1 mouse cellular context compared by ENCODE assay signal in the genomic region with DNA sequence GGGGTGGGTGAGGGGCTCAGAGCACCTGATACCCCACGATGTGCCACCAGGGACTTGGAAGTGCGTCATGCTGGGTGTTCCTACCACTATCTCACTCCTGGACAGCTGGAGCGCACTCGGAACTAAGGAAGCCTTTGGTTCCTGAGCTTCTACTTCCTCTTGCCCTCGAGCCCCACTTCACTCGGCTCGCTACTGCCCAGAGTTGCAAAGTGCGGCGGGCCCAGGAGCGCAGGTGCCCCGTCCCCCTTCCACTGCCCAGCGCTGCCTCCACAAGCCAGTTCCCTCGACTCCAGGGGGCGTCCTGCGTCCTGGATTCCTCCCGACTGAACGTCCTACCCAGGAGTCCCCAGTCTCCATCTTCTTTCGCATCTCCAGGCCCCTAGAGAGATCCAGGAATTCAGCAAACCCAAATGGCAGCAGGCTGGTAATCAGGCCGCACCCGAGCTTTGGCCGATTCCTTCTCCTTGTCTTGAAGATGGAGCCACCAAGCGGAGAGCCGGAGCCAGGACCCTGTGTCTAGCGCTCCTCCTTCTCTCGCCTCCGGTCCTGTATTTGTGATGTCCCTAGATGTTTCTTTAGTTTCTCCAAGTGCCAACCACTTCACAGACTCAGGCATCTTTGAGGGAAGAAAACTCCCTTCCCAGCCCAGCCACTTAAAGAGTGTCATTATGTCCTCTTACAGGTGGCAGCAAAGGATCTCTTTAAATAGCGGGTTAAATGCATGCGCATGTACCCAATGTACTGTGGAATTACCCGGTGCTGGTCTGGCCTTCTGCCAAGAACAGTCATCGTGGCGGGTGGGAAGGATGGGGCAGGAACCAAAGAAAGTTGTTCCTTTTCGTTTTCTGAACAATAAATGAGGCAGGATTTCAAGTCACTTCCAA.
TF ChIP-seq lines count a peak whose summit lies in the region.

No protein-coding gene starts in this region.

TF ChIP-seq in MEL, 35 proteins besides CTCF, POLR2A, EP300 and RAD21 (continued from another document):
- TF ChIP-seq SMC3 (IDR thresholded peaks at IDR 0.05; ENCODE audit: low read depth, low read length), result peak; percentile 18; the same call in 1 of the 2 replicates
- TF ChIP-seq USF2 (IDR thresholded peaks at IDR 0.05; ENCODE audit: borderline replicate concordance in 1 of 2, insufficient read depth in 1 of 2, low read depth in 1 of 2, low read length in 2 of 2), result no peak
- no peak for TF ChIP-seq ZKSCAN1 (IDR thresholded peaks at IDR 0.05; ENCODE audit: low read depth, low read length)
- peak; percentile 54 for TF ChIP-seq ETS1 (IDR thresholded peaks at IDR 0.05; ENCODE audit: low read depth, low read length)
- no peak for TF ChIP-seq RCOR1 (IDR thresholded peaks at IDR 0.05; ENCODE audit: low read depth, low read length)
- no peak for TF ChIP-seq JUND (IDR thresholded peaks at IDR 0.05; ENCODE audit: low read depth, low read length)
- no peak for TF ChIP-seq BHLHE40 (IDR thresholded peaks at IDR 0.05; ENCODE audit: borderline replicate concordance, low read depth, low read length)
- TF ChIP-seq NELFE (IDR thresholded peaks at IDR 0.05; ENCODE audit: low read depth, low read length), result no peak; the same call in 1 of the 2 replicates
- peak; percentile 21 for TF ChIP-seq SIN3A (IDR thresholded peaks at IDR 0.05; ENCODE audit: low read length)
